15 mouse cellular contexts compared by ENCODE assay signal in the genomic region with DNA sequence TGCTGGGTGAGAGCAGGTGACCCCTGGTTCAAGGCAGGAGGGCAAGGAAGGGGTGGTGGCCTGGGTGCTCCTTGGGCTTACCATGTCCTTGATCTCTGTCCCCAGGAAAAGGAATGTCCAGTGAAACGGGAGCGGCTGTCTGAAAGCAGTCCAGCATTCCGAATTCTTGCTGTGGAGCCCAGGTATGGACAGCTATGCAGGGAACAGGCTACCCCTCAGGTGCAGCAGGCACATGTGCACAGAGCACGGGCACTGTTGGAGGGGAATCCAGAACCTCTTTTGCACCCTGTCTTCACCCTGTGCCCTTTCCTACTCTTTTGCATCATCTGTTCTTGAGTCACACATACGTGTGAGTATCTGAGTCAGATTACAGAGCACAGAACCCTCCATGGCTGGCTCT. TPM values are rescaled to one million over a fixed set of nuclear protein-coding genes. Genes with fewer than 3 reads are reported as not detected.
A peak's percentile ranks its signal among the peaks of the same experiment; 100 is the strongest.
DNase-seq lines count a peak whose midpoint lies in the region; ATAC-seq and TF ChIP-seq lines count a peak whose summit lies in the region.
"Had no signal": no experiment of that assay in that cellular context is flagged by ENCODE, and none has a peak within 500 bp of the region (broad histone marks: within the 10 kb centered on the region; RNA-seq: fewer than 3 reads in every experiment).

No protein-coding gene starts in this region.

- TF ChIP-seq EP300 in heart, adult 2 months (IDR thresholded peaks at IDR 0.05; ENCODE audit: insufficient read depth, low read depth, low read length), result no peak
- no peak for TF ChIP-seq EP300 in liver, postnatal 0 days (IDR thresholded peaks at IDR 0.05; ENCODE audit: low read depth)

- H3K4me3 ChIP-seq in heart, adult 2 months, result no peak overlapping the region
- H3K4me3 ChIP-seq in liver, adult 2 months (ENCODE audit: insufficient read depth, low read depth, low read length), result no peak overlapping the region
- no peak overlapping the region for H3K4me3 ChIP-seq in liver, postnatal 0 days (ENCODE audit: low read depth, low read length)
- no peak overlapping the region for H3K4me3 ChIP-seq in brown adipose tissue, adult 24 weeks (ENCODE audit: insufficient read depth, low read depth, low read length)
- H3K4me3 ChIP-seq in liver, embryonic 13.5 days (replicated peaks), result no peak overlapping the region
- H3K4me3 ChIP-seq: embryonic facial prominence, embryonic 13.5 days; heart, embryonic 15.5 days; left cerebral cortex, adult 2 months; midbrain, embryonic 12.5 days; neural tube, embryonic 12.5 days had no signal

- peak overlapping the region; percentile 90 for H3K27ac ChIP-seq in heart, adult 2 months
- H3K27ac ChIP-seq in liver, adult 2 months (replicated peaks; ENCODE audit: insufficient read depth, low read depth, low read length), result peak overlapping the region; percentile 3
- no peak overlapping the region for H3K27ac ChIP-seq in liver, postnatal 0 days (ENCODE audit: low read depth)
- peak overlapping the region; percentile 41; the same call in 1 of the 2 replicates for H3K27ac ChIP-seq in brown adipose tissue, adult 24 weeks (replicated peaks; ENCODE audit: low read depth, low read length)
- H3K27ac ChIP-seq in liver, embryonic 13.5 days, result peak overlapping the region; percentile 98
- H3K27ac ChIP-seq: midbrain, embryonic 12.5 days; neural tube, embryonic 12.5 days had no signal

- no peak for TF ChIP-seq POLR2A in heart, adult 2 months (IDR thresholded peaks at IDR 0.05; ENCODE audit: insufficient read depth, low read depth, low read length)
- TF ChIP-seq POLR2A in liver, adult 2 months (IDR thresholded peaks at IDR 0.05; ENCODE audit: extremely low read depth, insufficient read depth, low read length), result no peak

- 83% methylated on average over 5 of the region's 5 CpGs for WGBS in heart, adult 2 months
- WGBS in liver, adult 2 months, result 69% methylated on average over 5 of the region's 5 CpGs
- WGBS in liver, postnatal 0 days (ENCODE audit: insufficient replicate concordance), result 81% methylated on average over 5 of the region's 5 CpGs
- WGBS in liver, embryonic 13.5 days (ENCODE audit: insufficient replicate concordance), result 73% methylated on average over 5 of the region's 5 CpGs

- no peaks in the 10 kb centered on the region for H3K79me2 ChIP-seq in heart, adult 2 months (replicated peaks; ENCODE audit: control insufficient read depth, insufficient read depth, low read length)
- no peaks in the 10 kb centered on the region for H3K79me2 ChIP-seq in liver, adult 2 months (ENCODE audit: control insufficient read depth, insufficient read depth, low read length)

- H3K27me3 ChIP-seq in heart, adult 2 months (ENCODE audit: control insufficient read depth, insufficient read depth, low read length), result no peaks in the 10 kb centered on the region
- H3K27me3 ChIP-seq in liver, adult 2 months (ENCODE audit: control insufficient read depth, insufficient read depth, low read length), result no peaks in the 10 kb centered on the region
- H3K27me3 ChIP-seq in liver, postnatal 0 days (ENCODE audit: insufficient read depth, low read length), result no peaks in the 10 kb centered on the region
- no peaks in the 10 kb centered on the region for H3K27me3 ChIP-seq in liver, embryonic 13.5 days

- no peak for DNase-seq in heart, adult 2 months
- DNase-seq in heart, postnatal 25 days (ENCODE audit: low spot score), result no peak
- no peak for DNase-seq in liver, adult 2 months (ENCODE audit: extremely low read depth, low read depth, low spot score)
- DNase-seq in liver, postnatal 0 days, result no peak
- DNase-seq in liver, embryonic 13.5 days, result no peak
- DNase-seq in cerebellum, adult 18-20 months, result no peak

- intact Hi-C loops in heart, adult 2 months (cut with DNase I), result no loop called here
- intact Hi-C loops in heart, postnatal 25 days (cut with DNase I), result no loop called here

- no peaks in the 10 kb centered on the region for H3K9me3 ChIP-seq in liver, postnatal 0 days (ENCODE audit: low read length)
- no peaks in the 10 kb centered on the region for H3K9me3 ChIP-seq in liver, embryonic 13.5 days (replicated peaks)
- H3K9me3 ChIP-seq: embryonic facial prominence, embryonic 13.5 days; heart, embryonic 15.5 days; midbrain, embryonic 12.5 days; neural tube, embryonic 12.5 days had no signal

- ATAC-seq in liver, postnatal 0 days, result no peak
- ATAC-seq in liver, embryonic 13.5 days (ENCODE audit: low read depth), result no peak

- H3K4me2 ChIP-seq in liver, postnatal 0 days (ENCODE audit: low read depth, low read length), result no peak overlapping the region
- no peak overlapping the region for H3K4me2 ChIP-seq in liver, embryonic 13.5 days
- H3K4me2 ChIP-seq: embryonic facial prominence, embryonic 13.5 days; midbrain, embryonic 12.5 days; neural tube, embryonic 12.5 days had no signal

- H3K4me1 ChIP-seq in heart, adult 2 months (ENCODE audit: control insufficient read depth, insufficient read depth, low read length), result peaks cover 14% of the 10 kb centered on the region
- H3K4me1 ChIP-seq in liver, adult 2 months (ENCODE audit: control insufficient read depth, insufficient read depth, low read length), result peaks cover 13% of the 10 kb centered on the region
- H3K4me1 ChIP-seq in liver, postnatal 0 days (ENCODE audit: insufficient read depth), result peaks cover 31% of the 10 kb centered on the region
- peaks cover 9% of the 10 kb centered on the region for H3K4me1 ChIP-seq in brown adipose tissue, adult 24 weeks (ENCODE audit: control insufficient read depth, insufficient read depth, insufficient read length, low read length)
- H3K4me1 ChIP-seq in liver, embryonic 13.5 days (replicated peaks), result peaks cover 41% of the 10 kb centered on the region
- H3K4me1 ChIP-seq: neural tube, embryonic 12.5 days had no signal

- TF ChIP-seq CTCF in heart, adult 2 months (IDR thresholded peaks at IDR 0.05), result no peak
- TF ChIP-seq CTCF in liver, adult 2 months (IDR thresholded peaks at IDR 0.05; ENCODE audit: low read depth, low read length), result no peak
- no peak for TF ChIP-seq CTCF in liver, postnatal 0 days (IDR thresholded peaks at IDR 0.05; ENCODE audit: low read depth)

- H3K36me3 ChIP-seq in heart, adult 2 months (ENCODE audit: control insufficient read depth, insufficient read depth, low read length), result no peaks in the 10 kb centered on the region
- H3K36me3 ChIP-seq in liver, adult 2 months (ENCODE audit: control insufficient read depth, insufficient read depth, low read length), result peaks cover 4% of the 10 kb centered on the region
- H3K36me3 ChIP-seq in liver, postnatal 0 days (replicated peaks; ENCODE audit: insufficient read depth, low read length), result peaks cover 51% of the 10 kb centered on the region
- H3K36me3 ChIP-seq in liver, embryonic 13.5 days, result peaks cover 71% of the 10 kb centered on the region

- H3K9ac ChIP-seq in heart, adult 2 months (ENCODE audit: low read depth, low read length), result no peak overlapping the region
- no peak overlapping the region for H3K9ac ChIP-seq in liver, adult 2 months (ENCODE audit: low read depth, low read length)
- H3K9ac ChIP-seq in liver, postnatal 0 days (replicated peaks), result no peak overlapping the region
- no peak overlapping the region for H3K9ac ChIP-seq in liver, embryonic 13.5 days
- H3K9ac ChIP-seq: embryonic facial prominence, embryonic 13.5 days; forebrain, postnatal 0 days; heart, embryonic 15.5 days; midbrain, embryonic 12.5 days; neural tube, embryonic 12.5 days had no signal

RNA-seq across cellular contexts. Expression of a gene that starts 3.0 kb away (rescaled TPM):
- 1 to 10 TPM; 3.0 to 3.7 TPM for total RNA-seq in heart, adult 2 months (2021)
- polyA plus RNA-seq in heart, adult 2 months (2012; rRNA removed), result 4.0 and 7.7 TPM in 2 replicates
- total RNA-seq in heart, postnatal 25 days (2021), result 1 to 10 TPM; 4.2 to 4.5 TPM
- 0.18 and 0.47 TPM in 2 replicates for total RNA-seq in liver, adult 2 months (2014; rRNA removed)
- polyA plus RNA-seq in liver, adult 2 months (2012; rRNA removed), result 0.71 and 1.3 TPM in 2 replicates
- 24.6 and 25.7 TPM in 2 replicates for polyA plus RNA-seq in liver, postnatal 0 days (2015; fragmentation: Nextera tagmentation; extraction: Ambion mirVana)
- 2.9 and 3.1 TPM in 2 replicates for polyA plus RNA-seq in brown adipose tissue, adult 24 weeks (2012; ENCODE audit: insufficient read depth, insufficient read length, missing spikeins)
- 61.2 and 61.3 TPM in 2 replicates for polyA plus RNA-seq in liver, embryonic 13.5 days (2015; fragmentation: Nextera tagmentation; extraction: Ambion mirVana)

RNA-seq across cellular contexts. Expression of a gene that starts 10.6 kb away (rescaled TPM):
- total RNA-seq in heart, adult 2 months (2021), result 10 to 100 TPM; 30.5 to 31.0 TPM
- polyA plus RNA-seq in heart, adult 2 months (2012; rRNA removed), result 45.3 and 50.5 TPM in 2 replicates
- total RNA-seq in heart, postnatal 25 days (2021), result 10 to 100 TPM; 32.0 to 32.6 TPM
- 5.3 and 8.0 TPM in 2 replicates for total RNA-seq in liver, adult 2 months (2014; rRNA removed)
- 31.0 and 32.6 TPM in 2 replicates for polyA plus RNA-seq in liver, adult 2 months (2012; rRNA removed)
- 3.3 and 3.6 TPM in 2 replicates for polyA plus RNA-seq in liver, postnatal 0 days (2015; fragmentation: Nextera tagmentation; extraction: Ambion mirVana)
- polyA plus RNA-seq in brown adipose tissue, adult 24 weeks (2012; ENCODE audit: insufficient read depth, insufficient read length, missing spikeins), result 19.0 and 22.9 TPM in 2 replicates
- polyA plus RNA-seq in liver, embryonic 13.5 days (2015; fragmentation: Nextera tagmentation; extraction: Ambion mirVana), result 6.9 and 7.6 TPM in 2 replicates

RNA-seq across cellular contexts. Expression of a gene that starts 12.2 kb away (rescaled TPM):
- total RNA-seq in heart, adult 2 months (2021), result 10 to 100 TPM; 32.0 to 37.4 TPM
- 39.9 and 50.8 TPM in 2 replicates for polyA plus RNA-seq in heart, adult 2 months (2012; rRNA removed)
- total RNA-seq in heart, postnatal 25 days (2021), result 10 to 100 TPM; 32.6 to 37.6 TPM
- 20.7 and 27.3 TPM in 2 replicates for total RNA-seq in liver, adult 2 months (2014; rRNA removed)
- polyA plus RNA-seq in liver, adult 2 months (2012; rRNA removed), result 44.6 and 58.6 TPM in 2 replicates
- 21.3 TPM in 2 replicates for polyA plus RNA-seq in liver, postnatal 0 days (2015; fragmentation: Nextera tagmentation; extraction: Ambion mirVana)
- polyA plus RNA-seq in brown adipose tissue, adult 24 weeks (2012; ENCODE audit: insufficient read depth, insufficient read length, missing spikeins), result 25.1 and 33.4 TPM in 2 replicates
- 45.9 and 46.8 TPM in 2 replicates for polyA plus RNA-seq in liver, embryonic 13.5 days (2015; fragmentation: Nextera tagmentation; extraction: Ambion mirVana)

RNA-seq across cellular contexts. Expression of a gene that starts 24.5 kb away (rescaled TPM):
- total RNA-seq in heart, adult 2 months (2021), result under 1 TPM in 1 of 2 experiments, not detected in 1; 0.55 TPM
- polyA plus RNA-seq in heart, adult 2 months (2012; rRNA removed), result 0.70 TPM in 1 of 2 replicates, not detected in the other
- under 1 TPM in 1 of 2 experiments, not detected in 1; 0.39 TPM for total RNA-seq in heart, postnatal 25 days (2021)
- total RNA-seq in liver, adult 2 months (2014; rRNA removed), result not detected in 2 replicates
- polyA plus RNA-seq in liver, adult 2 months (2012; rRNA removed), result 0.19 TPM in 1 of 2 replicates, not detected in the other
- 4.8 and 6.3 TPM in 2 replicates for polyA plus RNA-seq in liver, postnatal 0 days (2015; fragmentation: Nextera tagmentation; extraction: Ambion mirVana)
- 1.9 TPM in 1 of 2 replicates, not detected in the other for polyA plus RNA-seq in brown adipose tissue, adult 24 weeks (2012; ENCODE audit: insufficient read depth, insufficient read length, missing spikeins)
- 9.6 and 10.0 TPM in 2 replicates for polyA plus RNA-seq in liver, embryonic 13.5 days (2015; fragmentation: Nextera tagmentation; extraction: Ambion mirVana)
- total RNA-seq: forebrain, postnatal 0 days; left cerebral cortex, adult 2 months; left cerebral cortex, postnatal 4 days had no signal
- polyA plus RNA-seq: macrophage had no signal

RNA-seq across cellular contexts. Expression of a gene that starts 35.6 kb away (rescaled TPM):
- 10 to 100 TPM; 11.8 to 13.0 TPM for total RNA-seq in heart, adult 2 months (2021)
- 6.8 and 8.1 TPM in 2 replicates for polyA plus RNA-seq in heart, adult 2 months (2012; rRNA removed)
- 10 to 100 TPM; 14.3 to 18.3 TPM for total RNA-seq in heart, postnatal 25 days (2021)
- total RNA-seq in liver, adult 2 months (2014; rRNA removed), result 13.1 and 15.6 TPM in 2 replicates
- 12.0 and 12.6 TPM in 2 replicates for polyA plus RNA-seq in liver, adult 2 months (2012; rRNA removed)
- 32.3 and 32.9 TPM in 2 replicates for polyA plus RNA-seq in liver, postnatal 0 days (2015; fragmentation: Nextera tagmentation; extraction: Ambion mirVana)
- polyA plus RNA-seq in brown adipose tissue, adult 24 weeks (2012; ENCODE audit: insufficient read depth, insufficient read length, missing spikeins), result 17.2 and 62.3 TPM in 2 replicates
- 20.5 and 24.1 TPM in 2 replicates for polyA plus RNA-seq in liver, embryonic 13.5 days (2015; fragmentation: Nextera tagmentation; extraction: Ambion mirVana)
